Mouse (Mus musculus) activated CD4-positive, CD25-positive, alpha-beta regulatory T cell (primary cell): Measurements from ENCODE around the gene C130026I21Rik. TPM values are rescaled to one million over a fixed set of nuclear protein-coding genes. Genes with fewer than 3 reads are reported as not detected.

ENCODE experiments used
- polyA plus RNA-seq, 2 experiments: library from polyadenylated mRNA; unstranded; fragments of 100-300 nt; shearing (Covaris generic); gene quantifications; one replicate each; pipeline ENCODE4 v1.2.1; 2017

C130026I21Rik gene
- 1 to 10 TPM; 8.0 to 8.2 TPM for polyA plus RNA-seq

GRCm38 (mm10) chr1:85270466-85270865 is at the start of gene C130026I21Rik:
Gene C130026I21Rik (minus strand): TSS chr1:85270566.

GRCm38 (mm10) chr1:85109753-85110152 is 160.6 kb downstream of the C130026I21Rik start, which contains the start of gene A530032D15Rik:
Gene A530032D15Rik (minus strand): TSS chr1:85109853.

GRCm38 (mm10) chr1:85099864-85100263 is 170.5 kb downstream of the C130026I21Rik start, which contains the start of gene Gm10553:
Gene Gm10553 (plus strand): TSS chr1:85100164.

Other genes with a start within 250 kb of the C130026I21Rik start
- gene Gm10553, start 170.4 kb downstream of the C130026I21Rik start, polyA plus RNA-seq = 1 to 10 TPM in 1 of 2 experiments, not detected in 1; 1.1 TPM
- under 1 TPM; 0.27 to 0.95 TPM for gene A530032D15Rik, start 160.7 kb downstream of the C130026I21Rik start, polyA plus RNA-seq